Mouse (Mus musculus) ES-E14 (cell line): ENCODE results near the gene Nectin4. TPM values are rescaled to one million over a fixed set of nuclear protein-coding genes. Genes with fewer than 3 reads are reported as not detected.
A peak's percentile ranks its signal among the peaks of the same experiment; 100 is the strongest.

Experiments
- DNase-seq: peaks from one replicate; pipeline ENCODE4 v3.0.0-alpha.2; 2013; ENCODE audit warnings: low read depth, low spot score
- H3K27ac ChIP-seq: 2 replicates; pipeline ENCODE4 v1.5.1; 2012; ENCODE audit warnings: low read depth, mild to moderate bottlenecking, low read length, moderate library complexity, mixed read lengths; ENCODE audit not compliant: poor library complexity, insufficient read depth, severe bottlenecking
- H3K36me3 ChIP-seq: 2 replicates; pipeline ENCODE4 v1.6.1; 2012; ENCODE audit warnings: mild to moderate bottlenecking, low read length, moderate library complexity, mixed read lengths; ENCODE audit not compliant: control insufficient read depth, poor library complexity, insufficient read depth, severe bottlenecking
- H3K4me1 ChIP-seq, 2 experiments: fragments of 150-350 bp in 1 of 2; sonication (generic) in 1 of 2; 2 replicates each; pipeline ENCODE4 v1.6.1; 2012; ENCODE audit warnings: low read length in 2 of 2, mild to moderate bottlenecking in 1 of 2, mixed read lengths in 1 of 2; ENCODE audit not compliant: control insufficient read depth in 2 of 2, insufficient read depth in 2 of 2, poor library complexity in 1 of 2
- H3K4me3 ChIP-seq, 2 experiments: fragments of 150-350 bp in 1 of 2; sonication (generic) in 1 of 2; 2 replicates each; pipeline ENCODE4 v1.5.1; 2012; ENCODE audit warnings: low read length in 2 of 2, low read depth in 1 of 2, mild to moderate bottlenecking in 1 of 2, mixed read lengths in 1 of 2; ENCODE audit not compliant: insufficient read depth in 1 of 2, poor library complexity in 1 of 2, severe bottlenecking in 1 of 2
- H3K9ac ChIP-seq: 2 replicates; pipeline ENCODE4 v1.6.1; 2012; ENCODE audit warnings: low read depth, mild to moderate bottlenecking, low read length, mixed read lengths; ENCODE audit not compliant: poor library complexity, insufficient read depth, severe bottlenecking
- H3K9me3 ChIP-seq: fragments of 150-350 bp; sonication (generic); 2 replicates; pipeline ENCODE4 v1.6.1; 2012; ENCODE audit warnings: low read depth, mild to moderate bottlenecking, low read length; ENCODE audit not compliant: control insufficient read depth, insufficient read depth
- CHD2 ChIP-seq: IDR thresholded peaks from 2 replicates; pipeline ENCODE4 v1.6.1; 2014; ENCODE audit warnings: mild to moderate bottlenecking, low read depth, low read length, inconsistent platforms
- HCFC1 ChIP-seq: IDR thresholded peaks from 2 replicates; pipeline ENCODE4 v1.6.1; 2012; ENCODE audit warnings: low read length, inconsistent platforms, borderline replicate concordance; ENCODE audit not compliant: insufficient read depth
- MAFK ChIP-seq: IDR thresholded peaks from 2 replicates; pipeline ENCODE4 v1.6.1; 2014; ENCODE audit warnings: mild to moderate bottlenecking, low read depth, low read length, inconsistent platforms; ENCODE audit not compliant: insufficient read depth
- ZC3H11A ChIP-seq: IDR thresholded peaks from 2 replicates; pipeline ENCODE4 v1.6.1; 2012; ENCODE audit warnings: low read depth, mild to moderate bottlenecking, inconsistent platforms, low read length, borderline replicate concordance
- ZNF384 ChIP-seq: IDR thresholded peaks from 2 replicates; pipeline ENCODE4 v1.6.1; 2012; ENCODE audit warnings: low read depth, low read length, inconsistent platforms
- in situ Hi-C, 2 experiments: fragments of 600-800 bp; cut with MboI; formaldehyde crosslinking; loops; one replicate each; pipeline ENCODE4 v1.15.1; 2025; ENCODE audit warnings: low sequenced_read_pairs in 2 of 2, inconsistent platforms in 1 of 2; ENCODE audit not compliant: unreplicated experiment in 2 of 2
- total RNA-seq: library from RNA; depleted of rRNA; stranded (reverse); fragments of 300-350 nt; gene quantifications from 2 replicates; pipeline ENCODE4 v1.2.3, GENCODE M21; 2012

Nectin4 gene
- total RNA-seq, 1 experiment: 1.9 TPM

GRCm38 (mm10) chr1:171388376-171389102, 18.6 kb downstream of the Nectin4 start, which contains the start of gene Arhgap30:
Arhgap30 (plus strand) TSS chr1:171388954.
- Histone ChIP-seq H3K4me3 (peak within 1 kb of the TSS; percentile 27 to 48), H3K9me3 (no peaks in the 10 kb centered on the region), H3K36me3 (no peaks in the 10 kb centered on the region), H3K27ac (0 out of 2 replicates have a peak within 1 kb of the TSS, but pooled peaks have one; percentile 8), H3K9ac (no peak within 1 kb of the TSS), H3K4me1 (peaks cover 5 to 36% of the 10 kb centered on the region in 2 experiments; a peak in 3 of 4 replicates)
- in situ Hi-C loops: no loop called here
- TF ChIP-seq HCFC1 (no peak), CHD2 (no peak), MAFK (no peak), ZC3H11A (no peak), ZNF384 (no peak)
- DNase-seq: no peak

GRCm38 (mm10) chr1:171390101-171390500, 20.2 kb downstream of the Nectin4 start:
- Histone ChIP-seq H3K9ac (no peak overlapping the region), H3K4me3 (peak overlapping the region; percentile 27 to 32; a peak in 2 of 4 replicates), H3K27ac (0 out of 2 replicates have a peak overlapping the region, but pooled peaks have one; percentile 8), H3K36me3 (no peaks in the 10 kb centered on the region), H3K9me3 (no peaks in the 10 kb centered on the region), H3K4me1 (peaks cover 5 to 31% of the 10 kb centered on the region in 2 experiments; a peak in 3 of 4 replicates)
- DNase-seq: no peak
- TF ChIP-seq ZC3H11A: no peak
- TF ChIP-seq MAFK: no peak
- no peak for TF ChIP-seq ZNF384
- no peak for TF ChIP-seq HCFC1
- no peak for TF ChIP-seq CHD2
- in situ Hi-C loops: no loop called here

- no peak for TF ChIP-seq CHD2
- TF ChIP-seq ZC3H11A: no peak
- in situ Hi-C loops: no loop called here
- Histone ChIP-seq H3K27ac (no peak overlapping the region; the same call in 1 of the 2 replicates), H3K4me1 (peaks cover 3 to 10% of the 10 kb centered on the region in 2 experiments; a peak in 1 of 4 replicates), H3K4me3 (peak overlapping the region; percentile 3 to 6; a peak in 1 of 4 replicates), H3K9me3 (no peaks in the 10 kb centered on the region), H3K36me3 (no peaks in the 10 kb centered on the region; the same call in 1 of the 2 replicates), H3K9ac (no peak overlapping the region)
- DNase-seq: no peak
Observed at GRCm38 (mm10) chr1:171401821-171402220, 31.9 kb downstream of the Nectin4 start.

GRCm38 (mm10) chr1:171402991-171403390, 33.1 kb downstream of the Nectin4 start:
- Histone ChIP-seq H3K9me3 (no peaks in the 10 kb centered on the region), H3K27ac (no peak overlapping the region), H3K4me3 (no peak overlapping the region), H3K4me1 (peaks cover 3 to 10% of the 10 kb centered on the region in 2 experiments; a peak in 1 of 4 replicates), H3K9ac (no peak overlapping the region; the same call in 1 of the 2 replicates), H3K36me3 (no peaks in the 10 kb centered on the region; the same call in 1 of the 2 replicates)
- in situ Hi-C loops: no loop called here
- DNase-seq: no peak
- no peak for TF ChIP-seq CHD2
- no peak for TF ChIP-seq HCFC1
- no peak for TF ChIP-seq ZNF384
- TF ChIP-seq ZC3H11A: no peak
- TF ChIP-seq MAFK: no peak

- in situ Hi-C loops: no loop called here
- H3K4me3 ChIP-seq: no peak overlapping the region
- H3K9ac ChIP-seq: no peak overlapping the region
- peaks cover 0 to 5% of the 10 kb centered on the region in 2 experiments; a peak in 1 of 4 replicates for H3K4me1 ChIP-seq
- no peak for DNase-seq
- H3K9me3 ChIP-seq: no peaks in the 10 kb centered on the region
- no peak overlapping the region for H3K27ac ChIP-seq
- H3K36me3 ChIP-seq: no peaks in the 10 kb centered on the region; the same call in 1 of the 2 replicates
- TF ChIP-seq ZC3H11A: no peak
Observed at GRCm38 (mm10) chr1:171407263-171407662, 37.4 kb downstream of the Nectin4 start.
